Mouse (Mus musculus): ENCODE data around the gene Slc44a3. TPM values are rescaled to one million over a fixed set of nuclear protein-coding genes. Genes with fewer than 3 reads are reported as not detected.

Gene Slc44a3
- polyA plus RNA-seq, 1 experiment from 2014 or later = 0.97 TPM

- H3K4me2 ChIP-seq (replicated peaks) = peak overlapping the region; percentile 86
- H3K27me3 ChIP-seq = no peaks in the 10 kb centered on the region
- H3K27ac ChIP-seq = peak overlapping the region; percentile 99
- H3K9ac ChIP-seq = peak overlapping the region; percentile 96
- ATAC-seq (ENCODE audit: low FRiP score) = no peak
- 7% methylated on average over 8 of the region's 8 CpGs for WGBS
- H3K9me3 ChIP-seq (replicated peaks) = no peaks in the 10 kb centered on the region
- H3K4me3 ChIP-seq = peak overlapping the region; percentile 89
- no peaks in the 10 kb centered on the region for H3K36me3 ChIP-seq
- peaks cover 50% of the 10 kb centered on the region for H3K4me1 ChIP-seq
Observed at GRCm38 (mm10) chr3:121428230-121428629, 104.0 kb downstream of the Slc44a3 start.

GRCm38 (mm10) chr3:121427520-121427908 lies 104.7 kb downstream of the Slc44a3 start:
- H3K4me3 ChIP-seq = peak overlapping the region; percentile 89
- peak overlapping the region; percentile 86 for H3K4me2 ChIP-seq (replicated peaks)
- H3K9me3 ChIP-seq (replicated peaks) = no peaks in the 10 kb centered on the region
- WGBS = under 1% methylated on average over 13 of the region's 13 CpGs
- H3K36me3 ChIP-seq = no peaks in the 10 kb centered on the region
- peak overlapping the region; percentile 96 for H3K9ac ChIP-seq
- H3K27me3 ChIP-seq = no peaks in the 10 kb centered on the region
- peak; percentile 76 for ATAC-seq (ENCODE audit: low FRiP score)
- peaks cover 43% of the 10 kb centered on the region for H3K4me1 ChIP-seq
- H3K27ac ChIP-seq = peak overlapping the region; percentile 99

GRCm38 (mm10) chr3:121426621-121427519 lies 105.3 kb downstream of the Slc44a3 start:
- peak overlapping the region; percentile 99 for H3K27ac ChIP-seq
- WGBS = under 1% methylated on average over 87 of the region's 93 CpGs
- peak overlapping the region; percentile 86 for H3K4me2 ChIP-seq (replicated peaks)
- peak; percentile 71 for ATAC-seq (ENCODE audit: low FRiP score)
- no peaks in the 10 kb centered on the region for H3K36me3 ChIP-seq
- H3K9me3 ChIP-seq (replicated peaks) = no peaks in the 10 kb centered on the region
- peak overlapping the region; percentile 89 for H3K4me3 ChIP-seq
- peak overlapping the region; percentile 96 for H3K9ac ChIP-seq
- no peaks in the 10 kb centered on the region for H3K27me3 ChIP-seq
- H3K4me1 ChIP-seq = peaks cover 36% of the 10 kb centered on the region

GRCm38 (mm10) chr3:121425861-121426620 lies 106.2 kb downstream of the Slc44a3 start, which contains the start of gene Cnn3:
TSS of gene Cnn3 (plus strand) at chr3:121426497.
- no peaks in the 10 kb centered on the region for H3K9me3 ChIP-seq (replicated peaks)
- ATAC-seq (ENCODE audit: low FRiP score) = peak; percentile 91
- peaks cover 35% of the 10 kb centered on the region for H3K4me1 ChIP-seq
- peak within 1 kb of the TSS; percentile 86 for H3K4me2 ChIP-seq (replicated peaks)
- H3K27me3 ChIP-seq = no peaks in the 10 kb centered on the region
- H3K36me3 ChIP-seq = no peaks in the 10 kb centered on the region
- peak within 1 kb of the TSS; percentile 99 for H3K27ac ChIP-seq
- H3K9ac ChIP-seq = peak within 1 kb of the TSS; percentile 96
- H3K4me3 ChIP-seq = peak within 1 kb of the TSS; percentile 89
- WGBS = 1% methylated on average over 64 of the region's 66 CpGs

- WGBS = 88% methylated on average over 8 of the region's 8 CpGs
- Histone ChIP-seq H3K9me3 (replicated peaks) (no peaks in the 10 kb centered on the region), H3K9ac (no peak overlapping the region), H3K27me3 (no peaks in the 10 kb centered on the region), H3K4me2 (replicated peaks) (no peak overlapping the region), H3K27ac (no peak overlapping the region), H3K4me1 (peaks cover 18% of the 10 kb centered on the region), H3K4me3 (no peak overlapping the region), H3K36me3 (no peaks in the 10 kb centered on the region)
- no peak for ATAC-seq (ENCODE audit: low FRiP score)
Observed at GRCm38 (mm10) chr3:121422405-121422804, 109.8 kb downstream of the Slc44a3 start.

GRCm38 (mm10) chr3:121418850-121419435 lies 113.3 kb downstream of the Slc44a3 start:
- no peak overlapping the region for H3K4me3 ChIP-seq
- no peaks in the 10 kb centered on the region for H3K27me3 ChIP-seq
- H3K4me2 ChIP-seq (replicated peaks) = no peak overlapping the region
- ATAC-seq (ENCODE audit: low FRiP score) = 0 out of 2 replicates have a peak, but pooled peaks have one; percentile 9
- peaks cover 13% of the 10 kb centered on the region for H3K4me1 ChIP-seq
- no peak overlapping the region for H3K9ac ChIP-seq
- H3K9me3 ChIP-seq (replicated peaks) = no peaks in the 10 kb centered on the region
- H3K27ac ChIP-seq = no peak overlapping the region
- no peaks in the 10 kb centered on the region for H3K36me3 ChIP-seq
- WGBS = 73% methylated on average over 9 of the region's 9 CpGs

- Histone ChIP-seq H3K9ac (no peak overlapping the region), H3K4me3 (no peak overlapping the region), H3K9me3 (replicated peaks) (no peaks in the 10 kb centered on the region), H3K27me3 (no peaks in the 10 kb centered on the region), H3K4me1 (peaks cover 13% of the 10 kb centered on the region), H3K27ac (no peak overlapping the region), H3K4me2 (replicated peaks) (no peak overlapping the region), H3K36me3 (no peaks in the 10 kb centered on the region)
- 20% methylated on average over 6 of the region's 6 CpGs for WGBS
- ATAC-seq (ENCODE audit: low FRiP score) = no peak
Observed at GRCm38 (mm10) chr3:121418251-121418601, 114.0 kb downstream of the Slc44a3 start.

- Histone ChIP-seq H3K4me2 (replicated peaks) (no peak overlapping the region), H3K9ac (no peak overlapping the region), H3K9me3 (replicated peaks) (no peaks in the 10 kb centered on the region), H3K4me3 (no peak overlapping the region), H3K27ac (no peak overlapping the region), H3K36me3 (no peaks in the 10 kb centered on the region), H3K27me3 (no peaks in the 10 kb centered on the region), H3K4me1 (peaks cover 13% of the 10 kb centered on the region)
- no peak for ATAC-seq (ENCODE audit: low FRiP score)
- 51% methylated on average over 14 of the region's 14 CpGs for WGBS
Observed at GRCm38 (mm10) chr3:121417379-121418250, 114.6 kb downstream of the Slc44a3 start.

GRCm38 (mm10) chr3:121416171-121417154 lies 115.7 kb downstream of the Slc44a3 start:
- Histone ChIP-seq H3K4me3 (no peak overlapping the region), H3K27me3 (no peaks in the 10 kb centered on the region), H3K4me1 (peaks cover 13% of the 10 kb centered on the region), H3K9me3 (replicated peaks) (no peaks in the 10 kb centered on the region), H3K4me2 (replicated peaks) (no peak overlapping the region), H3K36me3 (no peaks in the 10 kb centered on the region), H3K9ac (no peak overlapping the region), H3K27ac (no peak overlapping the region)
- WGBS = 69% methylated on average over 5 of the region's 5 CpGs
- no peak for ATAC-seq (ENCODE audit: low FRiP score)

GRCm38 (mm10) chr3:121411450-121411849 lies 120.8 kb downstream of the Slc44a3 start:
- Histone ChIP-seq H3K4me2 (replicated peaks) (no peak overlapping the region), H3K4me3 (no peak overlapping the region), H3K27ac (no peak overlapping the region), H3K9ac (no peak overlapping the region), H3K27me3 (no peaks in the 10 kb centered on the region), H3K36me3 (no peaks in the 10 kb centered on the region), H3K4me1 (no peaks in the 10 kb centered on the region), H3K9me3 (replicated peaks) (no peaks in the 10 kb centered on the region)
- no peak for ATAC-seq (ENCODE audit: low FRiP score)
- 85% methylated on average over 6 of the region's 6 CpGs for WGBS

All from hindbrain, embryonic 12.5 days (tissue).